Mouse (Mus musculus): Measurements from ENCODE around the gene Gli3.

GRCm38 (mm10) chr13:15691751-15692464 lies 228.9 kb downstream of the Gli3 start:
- TF ChIP-seq CTCF (IDR thresholded peaks at IDR 0.05; ENCODE audit: low read depth, low read length) (no peak), GATA2 (IDR thresholded peaks at IDR 0.05; ENCODE audit: borderline replicate concordance, low read depth, low read length) (no peak), POLR2AphosphoS5 (IDR thresholded peaks at IDR 0.05; ENCODE audit: insufficient replicate concordance, low read depth, low read length) (no peak), GATA1 (IDR thresholded peaks at IDR 0.05; ENCODE audit: borderline replicate concordance, low read length) (no peak), TAL1 (conservative IDR thresholded peaks at IDR 0.05; ENCODE audit: low read depth, low read length) (no peak)
